In genomic region chr7:135453690-135454089, GRCm38 (mm10) we compare ENCODE assay signal across 18 mouse cellular contexts. TPM values are rescaled to one million over a fixed set of nuclear protein-coding genes. Genes with fewer than 3 reads are reported as not detected.
A peak's percentile ranks its signal among the peaks of the same experiment; 100 is the strongest.
DNase-seq lines count a peak whose midpoint lies in the region; ATAC-seq and TF ChIP-seq lines count a peak whose summit lies in the region.
"Had no signal": no experiment of that assay in that cellular context is flagged by ENCODE, and none has a peak within 500 bp of the region (broad histone marks: within the 10 kb centered on the region; RNA-seq: fewer than 3 reads in every experiment).

No protein-coding gene starts in this region.

- peak; percentile 29 for DNase-seq in adrenal gland, postnatal 14 days
- no peak for DNase-seq in adrenal gland, adult 2 months
- DNase-seq in liver, embryonic 11.5 days (ENCODE audit: low spot score), result peak; percentile 39
- DNase-seq in liver (no peak), MEL (ENCODE audit: low read depth, low spot score) (peak; percentile 12)
- DNase-seq in forelimb bud, embryonic 11.5 days (ENCODE audit: low read depth, low spot score), result peak; percentile 51
- no peak for DNase-seq in layer of hippocampus, adult 2 months (ENCODE audit: low spot score in 2 of 2)
- DNase-seq in cerebellum, postnatal 25 days, result no peak
- DNase-seq: adrenal gland, postnatal 25 days; cerebellum, adult 11-12 months; right cerebral cortex, postnatal 25 days had no signal

- no peaks in the 10 kb centered on the region for H3K79me2 ChIP-seq in MEL (ENCODE audit: control insufficient read depth, insufficient read depth, low read length, poor library complexity)

- no peak for TF ChIP-seq RAD21 in MEL (IDR thresholded peaks at IDR 0.05; ENCODE audit: low read depth, low read length)

- H3K27me3 ChIP-seq in liver, embryonic 11.5 days (replicated peaks; ENCODE audit: control insufficient read depth, insufficient read depth, low read length), result no peaks in the 10 kb centered on the region
- no peaks in the 10 kb centered on the region for H3K27me3 ChIP-seq in MEL (ENCODE audit: control insufficient read depth in 1 of 2, insufficient read depth in 2 of 2, low read length in 2 of 2)
- H3K27me3 ChIP-seq: heart, embryonic 13.5 days; limb, embryonic 15.5 days; stomach, embryonic 15.5 days had no signal

- no peaks in the 10 kb centered on the region for H3K4me1 ChIP-seq in liver, embryonic 11.5 days (replicated peaks; ENCODE audit: control insufficient read depth, insufficient read depth, low read length)
- H3K4me1 ChIP-seq in MEL (ENCODE audit: control insufficient read depth in 1 of 2, insufficient read depth in 2 of 2, low read length in 2 of 2), result no peaks in the 10 kb centered on the region
- H3K4me1 ChIP-seq: embryonic facial prominence, embryonic 15.5 days; heart, embryonic 13.5 days; limb, embryonic 15.5 days; stomach, embryonic 15.5 days had no signal

- no peak overlapping the region for H3K4me3 ChIP-seq in liver, embryonic 11.5 days (ENCODE audit: low read depth, low read length)
- H3K4me3 ChIP-seq in MEL (ENCODE audit: control insufficient read depth in 1 of 2, insufficient read depth in 1 of 2, low read depth in 2 of 2, low read length in 2 of 2), result no peak overlapping the region
- no peak overlapping the region for H3K4me3 ChIP-seq in layer of hippocampus, adult 2 months
- H3K4me3 ChIP-seq: embryonic facial prominence, embryonic 15.5 days; heart, embryonic 13.5 days; limb, embryonic 15.5 days; stomach, embryonic 15.5 days had no signal

- H3K27ac ChIP-seq in liver, embryonic 11.5 days (ENCODE audit: low read depth, low read length), result no peak overlapping the region
- no peak overlapping the region for H3K27ac ChIP-seq in MEL (ENCODE audit: control insufficient read depth, low read depth, low read length)
- no peak overlapping the region for H3K27ac ChIP-seq in layer of hippocampus, adult 2 months
- H3K27ac ChIP-seq: embryonic facial prominence, embryonic 15.5 days; heart, embryonic 13.5 days; limb, embryonic 15.5 days; macrophage; stomach, embryonic 15.5 days had no signal

- no peak for ATAC-seq in liver, embryonic 11.5 days (replicated peaks; ENCODE audit: low FRiP score)
- ATAC-seq: intestine, postnatal 0 days had no signal

- H3K9me3 ChIP-seq in liver, embryonic 11.5 days (ENCODE audit: control insufficient read depth, low read length), result no peaks in the 10 kb centered on the region
- no peaks in the 10 kb centered on the region for H3K9me3 ChIP-seq in MEL (replicated peaks; ENCODE audit: insufficient read depth, low read length)
- H3K9me3 ChIP-seq: embryonic facial prominence, embryonic 15.5 days; heart, embryonic 13.5 days; limb, embryonic 15.5 days; stomach, embryonic 15.5 days had no signal

- no peaks in the 10 kb centered on the region for H3K36me3 ChIP-seq in liver, embryonic 11.5 days (ENCODE audit: control insufficient read depth, insufficient read depth, low read length)
- no peaks in the 10 kb centered on the region for H3K36me3 ChIP-seq in MEL (ENCODE audit: control insufficient read depth in 1 of 2, insufficient read depth in 2 of 2, low read length in 2 of 2)
- H3K36me3 ChIP-seq: embryonic facial prominence, embryonic 15.5 days; heart, embryonic 13.5 days; limb, embryonic 15.5 days; stomach, embryonic 15.5 days had no signal

- TF ChIP-seq CTCF in MEL (IDR thresholded peaks at IDR 0.05 in 2 of 3, conservative IDR thresholded peaks at IDR 0.05 in 1 of 3; ENCODE audit: control insufficient read depth in 1 of 3, insufficient read depth in 1 of 3, low read depth in 2 of 3, low read length in 3 of 3, poor library complexity in 1 of 3, severe bottlenecking in 1 of 3), result no peak
- no peak for TF ChIP-seq CTCF in layer of hippocampus, adult 2 months (conservative IDR thresholded peaks at IDR 0.05)

- TF ChIP-seq POLR2A in MEL (IDR thresholded peaks at IDR 0.05; ENCODE audit: control insufficient read depth in 1 of 2, insufficient read depth in 1 of 2, low read depth in 1 of 2, low read length in 2 of 2, poor library complexity in 1 of 2), result no peak

- 34% methylated on average over 3 of the region's 3 CpGs for WGBS in liver, embryonic 11.5 days

- H3K9ac ChIP-seq in liver, embryonic 11.5 days (ENCODE audit: low read depth, low read length), result no peak overlapping the region
- no peak overlapping the region for H3K9ac ChIP-seq in MEL (ENCODE audit: control insufficient read depth, low read depth, low read length, poor library complexity, severe bottlenecking)
- H3K9ac ChIP-seq: embryonic facial prominence, embryonic 15.5 days; heart, embryonic 13.5 days; limb, embryonic 15.5 days; stomach, embryonic 15.5 days had no signal

- TF ChIP-seq EP300 in MEL (IDR thresholded peaks at IDR 0.05; ENCODE audit: low read depth in 1 of 2, low read length in 2 of 2), result no peak

- H3K4me2 ChIP-seq in liver, embryonic 11.5 days, result no peak overlapping the region
- H3K4me2 ChIP-seq: embryonic facial prominence, embryonic 15.5 days; heart, embryonic 13.5 days; limb, embryonic 15.5 days; stomach, embryonic 15.5 days had no signal

TF ChIP-seq in MEL, 35 proteins besides CTCF, POLR2A, EP300 and RAD21:
- TF ChIP-seq TCF12 (IDR thresholded peaks at IDR 0.05; ENCODE audit: low read depth, low read length) (no peak), CHD2 (IDR thresholded peaks at IDR 0.05; ENCODE audit: low read length) (no peak), CHD1 (IDR thresholded peaks at IDR 0.05; ENCODE audit: low read depth, low read length) (no peak)

RNA-seq across cellular contexts. Expression of gene Foxi2, which starts 43.6 kb away (rescaled TPM):
- total RNA-seq in adrenal gland, postnatal 14 days (2021), result not detected in 2 replicates
- not detected for total RNA-seq in adrenal gland, adult 2 months (2021)
- not detected in 2 replicates for polyA plus RNA-seq in adrenal gland, adult 2 months (2012; rRNA removed)
- polyA plus RNA-seq in liver, embryonic 11.5 days (2014; fragmentation: Nextera tagmentation; extraction: Ambion mirVana), result not detected in 2 replicates
- total RNA-seq in MEL (2012; rRNA removed), result not detected in 2 replicates
- polyA plus RNA-seq in MEL (2012; ENCODE audit: insufficient read depth in 1 of 2, insufficient read length in 2 of 2, low read depth in 1 of 2, low replicate concordance in 2 of 2, missing spikeins in 1 of 2), result not detected
- total RNA-seq in layer of hippocampus, adult 2 months (2021), result not detected
- total RNA-seq: adrenal gland, postnatal 25 days; layer of hippocampus, postnatal 10 days had no signal
- polyA plus RNA-seq: heart, embryonic 13.5 days; intestine, postnatal 0 days; limb, embryonic 15.5 days; macrophage; stomach, embryonic 15.5 days had no signal

Comparison
In these comparisons a context has a peak if more than half of its experiments do, and no peak if none do; other contexts are left out.
1. DNase-seq: peak in adrenal gland, postnatal 14 days (single experiment), liver, embryonic 11.5 days (single experiment), MEL (single experiment) and forelimb bud, embryonic 11.5 days (single experiment); none in adrenal gland, adult 2 months (single experiment), liver (single experiment), layer of hippocampus, adult 2 months (0 of 2) and cerebellum, postnatal 25 days (0 of 2).